Mouse (Mus musculus) intestine, postnatal 0 days (tissue): ENCODE results near the gene Med15. TPM values are rescaled to one million over a fixed set of nuclear protein-coding genes. Genes with fewer than 3 reads are reported as not detected.
A peak's percentile ranks its signal among the peaks of the same experiment; 100 is the strongest.

ENCODE experiments used
- ATAC-seq: fragments of 200-750 bp; cut with Nextera tagmentation; 2 replicates; pipeline ENCODE4 v1.8.0; 2017; ENCODE audit warnings: mild to moderate bottlenecking, moderate TSS enrichment, moderate library complexity
- H3K27ac ChIP-seq: fragments of 300-500 bp; sonication (generic); 2 replicates; pipeline ENCODE4 v1.5.1; 2014; ENCODE audit warnings: mild to moderate bottlenecking, low read depth, low read length, moderate library complexity
- H3K27me3 ChIP-seq: fragments of 300-500 bp; sonication (generic); replicated peaks from 2 replicates; pipeline ENCODE4 v1.6.1; 2014; ENCODE audit warnings: low read length, mixed read lengths; ENCODE audit not compliant: control insufficient read depth, insufficient read depth
- H3K36me3 ChIP-seq: fragments of 300-500 bp; sonication (generic); 2 replicates; pipeline ENCODE4 v1.6.1; 2014; ENCODE audit warnings: mild to moderate bottlenecking, moderate library complexity; ENCODE audit not compliant: control insufficient read depth, insufficient read depth
- H3K4me1 ChIP-seq: fragments of 300-500 bp; sonication (generic); replicated peaks from 2 replicates; pipeline ENCODE4 v1.6.1; 2014; ENCODE audit warnings: antibody characterized with exemption, low read length, mixed read lengths; ENCODE audit not compliant: control insufficient read depth, insufficient read depth
- H3K4me2 ChIP-seq: fragments of 300-500 bp; sonication (generic); replicated peaks from 2 replicates; pipeline ENCODE4 v1.6.1; 2014; ENCODE audit warnings: low read depth, mild to moderate bottlenecking, moderate library complexity
- H3K4me3 ChIP-seq: fragments of 300-500 bp; sonication (generic); 2 replicates; pipeline ENCODE4 v1.5.1; 2014; ENCODE audit warnings: low read depth, low read length
- H3K9ac ChIP-seq: fragments of 300-500 bp; sonication (generic); 2 replicates; pipeline ENCODE4 v1.6.1; 2014; ENCODE audit warnings: mild to moderate bottlenecking, low read depth, low read length
- H3K9me3 ChIP-seq: fragments of 300-500 bp; sonication (generic); 2 replicates; pipeline ENCODE4 v1.6.1; 2016; ENCODE audit warnings: mixed run types; ENCODE audit not compliant: control insufficient read depth
- CTCF ChIP-seq: sonication (generic); IDR thresholded peaks from 2 replicates; pipeline ENCODE4 v1.5.1; 2016; ENCODE audit warnings: low read depth, mild to moderate bottlenecking, control low read depth, antibody characterized with exemption, moderate library complexity
- WGBS: fragments of 180-500 bp; shearing (Covaris S2); extraction: QIAGEN DNeasy Blood & Tissue Kit; methylation state at CpG from one replicate; pipeline ENCODE4 v1.1.7; 2014; 5-methylcytosine and 5-hydroxymethylcytosine counted together
- polyA plus RNA-seq: library from polyadenylated mRNA; unstranded; fragments of >200 nt; fragmentation: Nextera tagmentation; extraction: Ambion mirVana; gene quantifications from 2 replicates; pipeline ENCODE4 v1.2.1, GENCODE M21; 2015

Med15 gene
- polyA plus RNA-seq, 1 experiment from 2014 or later, result 26.6 TPM

DNA sequence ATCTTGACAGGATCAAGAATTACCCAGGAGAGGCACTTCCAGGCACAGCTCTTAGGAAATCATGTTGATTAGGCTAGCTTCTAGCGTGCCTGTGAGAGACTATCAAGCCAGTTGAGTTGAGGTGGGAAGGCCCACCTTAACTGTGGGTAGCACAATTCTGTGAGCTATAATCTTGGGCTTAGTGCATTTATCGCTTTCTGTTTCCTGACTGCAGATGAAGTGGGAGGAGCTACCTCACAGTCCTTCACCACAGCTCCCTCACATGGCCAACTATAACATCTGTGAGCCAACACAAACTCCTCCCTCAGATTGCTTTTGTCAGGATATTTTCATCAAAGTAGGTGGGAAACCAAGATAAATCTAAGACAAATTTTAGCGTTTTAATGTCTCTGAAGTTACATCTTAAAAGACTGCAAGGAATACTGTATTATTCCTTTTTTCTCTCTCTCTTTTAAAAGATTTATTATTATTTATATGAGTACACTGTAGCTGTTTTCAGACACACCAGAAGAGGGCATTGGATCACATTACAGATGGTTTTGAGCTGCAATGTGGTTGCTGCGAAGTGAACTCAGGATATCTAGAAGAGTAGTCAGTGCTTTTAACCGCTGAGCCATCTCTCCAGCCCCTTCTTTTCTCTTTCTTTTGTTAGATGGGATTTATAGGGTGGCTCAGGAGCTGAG lies 5.4 kb downstream of the Med15 start:
- H3K4me1 ChIP-seq, result no peaks in the 10 kb centered on the region
- H3K36me3 ChIP-seq, result no peaks in the 10 kb centered on the region
- TF ChIP-seq CTCF, result peak; percentile 86
- no peak overlapping the region; the same call in 1 of the 2 replicates for H3K4me2 ChIP-seq
- no peak overlapping the region for H3K27ac ChIP-seq
- H3K9ac ChIP-seq, result no peak overlapping the region
- no peaks in the 10 kb centered on the region for H3K9me3 ChIP-seq
- no peaks in the 10 kb centered on the region for H3K27me3 ChIP-seq
- peak; percentile 42 for ATAC-seq
- no peak overlapping the region for H3K4me3 ChIP-seq
- WGBS, result 11% methylated on average over 5 of the region's 5 CpGs

DNA sequence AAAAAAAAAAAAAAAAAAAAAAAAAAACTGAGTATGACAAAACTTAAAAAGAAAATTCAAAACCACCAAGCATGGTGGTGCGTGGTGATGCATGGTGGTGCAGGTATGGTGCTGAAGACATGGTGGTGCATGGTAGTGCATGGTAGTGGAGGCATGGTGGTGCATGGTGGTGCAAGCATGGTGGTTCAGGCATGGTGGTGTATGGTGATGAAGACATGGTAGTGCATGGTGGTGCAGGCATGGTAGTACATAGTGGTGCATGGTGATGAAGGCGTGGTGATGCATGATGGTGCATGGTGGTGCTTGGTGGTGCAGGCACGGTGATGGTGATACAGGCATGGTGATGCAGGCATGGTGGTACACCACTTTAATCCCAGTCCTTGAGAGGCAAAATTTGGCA lies 8.2 kb downstream of the Med15 start:
- Histone ChIP-seq H3K9ac (no peak overlapping the region), H3K4me1 (peaks cover 6% of the 10 kb centered on the region; the same call in 1 of the 2 replicates), H3K4me2 (no peak overlapping the region), H3K27ac (no peak overlapping the region), H3K27me3 (no peaks in the 10 kb centered on the region), H3K9me3 (no peaks in the 10 kb centered on the region), H3K4me3 (no peak overlapping the region), H3K36me3 (no peaks in the 10 kb centered on the region)
- WGBS, result 91% methylated on average over 3 of the region's 3 CpGs
- no peak for ATAC-seq
- no peak for TF ChIP-seq CTCF

DNA sequence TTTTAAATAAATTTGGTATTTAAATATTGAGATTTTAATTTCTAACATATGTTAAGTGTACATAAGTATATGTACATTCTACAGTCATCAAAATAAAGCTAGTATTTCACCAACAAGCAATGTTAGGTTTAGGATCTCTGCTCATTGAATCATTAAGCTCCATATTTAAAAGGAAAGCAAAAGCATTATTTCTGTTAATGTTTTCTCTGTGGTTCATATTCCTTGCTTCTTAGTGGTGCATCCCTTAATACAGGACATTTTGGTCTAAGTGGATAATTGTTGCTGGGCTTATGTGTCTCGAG lies 9.4 kb downstream of the Med15 start:
- H3K4me2 ChIP-seq, result peak overlapping the region; percentile 81; the same call in 1 of the 2 replicates
- WGBS, result 82% methylated on average over 1 of the region's 1 CpGs
- H3K36me3 ChIP-seq, result no peaks in the 10 kb centered on the region
- peak overlapping the region; percentile 87; the same call in 1 of the 2 replicates for H3K9ac ChIP-seq
- H3K27ac ChIP-seq, result no peak overlapping the region
- peaks cover 6% of the 10 kb centered on the region; the same call in 1 of the 2 replicates for H3K4me1 ChIP-seq
- TF ChIP-seq CTCF, result no peak
- no peak for ATAC-seq
- no peaks in the 10 kb centered on the region for H3K9me3 ChIP-seq
- no peak overlapping the region for H3K4me3 ChIP-seq
- H3K27me3 ChIP-seq, result no peaks in the 10 kb centered on the region

DNA sequence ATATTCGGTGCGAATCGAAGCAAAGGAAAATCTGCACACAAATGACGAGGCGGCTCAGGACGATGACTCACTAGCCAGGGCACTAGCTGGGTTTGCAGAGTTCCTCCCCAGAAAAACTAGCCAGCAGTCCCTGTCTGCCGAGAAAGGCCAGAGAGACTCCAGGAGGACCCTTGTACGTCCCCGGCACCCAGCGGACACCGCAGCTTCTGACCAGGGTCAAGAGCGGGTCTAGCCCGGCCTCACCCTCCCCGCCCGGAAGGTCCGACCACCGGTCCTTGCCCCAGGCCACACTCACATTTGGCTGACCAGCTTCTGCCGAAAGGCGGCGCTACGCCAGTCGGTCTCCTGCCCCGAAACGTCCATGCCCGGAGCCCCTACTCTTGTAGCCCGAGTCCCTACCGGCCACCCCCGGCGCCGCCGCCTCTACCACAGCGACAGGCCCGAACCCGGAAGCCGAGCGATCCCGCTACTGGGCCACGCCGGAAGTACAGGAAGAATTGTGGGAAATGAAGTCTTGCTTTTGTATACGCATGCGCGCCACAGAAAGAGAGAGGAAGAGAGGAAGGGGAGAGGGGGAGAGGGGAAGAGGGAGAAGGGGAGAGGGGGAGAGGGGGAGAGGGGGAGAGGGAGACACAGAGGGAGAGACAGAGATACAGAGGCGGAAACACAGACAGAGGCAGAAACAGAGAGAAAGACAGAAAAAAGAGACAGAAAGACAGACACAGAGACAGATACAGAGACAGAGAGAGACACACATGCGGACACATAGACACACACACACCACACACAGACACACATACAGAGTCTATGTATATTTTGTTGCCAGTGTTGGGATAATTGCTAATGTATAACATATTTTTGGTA lies 10.0 kb downstream of the Med15 start:
- peak; percentile 63 for TF ChIP-seq CTCF
- H3K27me3 ChIP-seq, result no peaks in the 10 kb centered on the region
- peak overlapping the region; percentile 86 for H3K4me3 ChIP-seq
- WGBS, result 2% methylated on average over 44 of the region's 44 CpGs
- no peaks in the 10 kb centered on the region for H3K9me3 ChIP-seq
- peaks cover 6% of the 10 kb centered on the region; the same call in 1 of the 2 replicates for H3K4me1 ChIP-seq
- peak overlapping the region; percentile 81 for H3K4me2 ChIP-seq
- peak overlapping the region; percentile 87 for H3K9ac ChIP-seq
- H3K27ac ChIP-seq, result peak overlapping the region; percentile 97
- no peaks in the 10 kb centered on the region for H3K36me3 ChIP-seq
- peak; percentile 86 for ATAC-seq

DNA sequence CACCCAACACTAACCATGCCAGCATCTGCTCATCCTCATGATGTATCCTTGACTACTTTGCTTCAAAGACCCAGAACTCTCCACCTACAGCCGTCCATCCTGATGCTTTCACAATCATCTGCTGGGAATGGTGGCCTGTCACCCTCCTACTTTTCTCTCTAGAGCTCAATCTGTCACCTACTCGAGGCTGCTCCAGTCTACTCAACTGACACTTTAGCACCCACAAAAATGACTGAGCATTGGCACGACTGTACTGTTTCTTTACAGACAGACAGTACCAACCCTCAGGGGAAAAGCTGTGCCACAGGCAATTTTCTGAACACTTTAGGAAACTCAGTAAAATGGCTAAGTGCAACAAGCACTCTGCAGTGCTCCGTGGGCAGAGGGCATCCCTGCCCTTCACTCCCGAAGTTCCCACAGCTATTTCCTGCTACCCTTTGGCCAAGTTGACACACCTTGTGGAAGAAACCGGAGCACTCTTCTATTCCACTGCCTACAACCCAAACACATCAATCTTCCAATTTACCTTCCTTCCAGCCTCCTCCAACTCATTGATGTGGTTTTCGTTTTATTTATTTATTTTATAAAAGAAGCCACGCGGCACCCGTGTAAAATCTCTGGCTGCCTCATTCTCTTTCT lies 10.8 kb downstream of the Med15 start:
- peak overlapping the region; percentile 87 for H3K9ac ChIP-seq
- TF ChIP-seq CTCF, result no peak
- H3K4me2 ChIP-seq, result peak overlapping the region; percentile 81
- H3K36me3 ChIP-seq, result no peaks in the 10 kb centered on the region
- no peaks in the 10 kb centered on the region for H3K9me3 ChIP-seq
- H3K4me1 ChIP-seq, result peaks cover 6% of the 10 kb centered on the region; the same call in 1 of the 2 replicates
- H3K4me3 ChIP-seq, result peak overlapping the region; percentile 86
- WGBS, result 2% methylated on average over 10 of the region's 10 CpGs
- H3K27ac ChIP-seq, result peak overlapping the region; percentile 97
- ATAC-seq, result peak; percentile 68
- H3K27me3 ChIP-seq, result no peaks in the 10 kb centered on the region

DNA sequence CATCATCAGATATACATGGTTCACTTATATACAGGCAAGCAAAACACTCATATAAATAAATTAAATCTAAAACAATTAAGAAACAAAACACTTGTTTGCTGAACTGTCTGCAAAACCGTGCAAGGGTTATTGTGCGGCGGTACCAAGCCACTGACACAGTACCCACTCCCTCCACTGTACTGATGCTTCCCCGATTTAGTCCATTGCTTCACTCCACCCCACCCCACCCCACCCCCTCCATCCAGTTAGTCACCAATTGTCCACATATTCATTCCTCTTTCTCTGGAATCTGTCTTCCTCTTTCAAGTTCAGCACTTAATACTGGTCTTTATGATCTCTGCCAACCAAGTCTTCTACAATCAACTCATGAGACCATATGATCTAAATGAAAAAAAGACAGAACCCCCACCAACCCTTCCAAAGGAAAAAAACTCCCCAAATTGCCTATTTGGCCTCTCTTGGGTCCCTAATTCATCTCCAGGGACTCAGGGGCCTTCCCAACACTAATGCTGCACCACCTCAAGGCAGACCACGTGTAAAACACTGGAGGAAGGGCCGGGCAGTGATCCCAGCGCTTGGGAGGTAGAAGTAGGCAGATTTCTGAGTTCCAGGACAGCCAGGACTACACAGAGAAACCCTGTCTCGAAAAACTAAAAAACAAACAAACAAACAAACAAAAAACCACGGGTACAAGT lies 11.4 kb downstream of the Med15 start:
- no peak for ATAC-seq
- no peaks in the 10 kb centered on the region for H3K9me3 ChIP-seq
- 49% methylated on average over 9 of the region's 9 CpGs for WGBS
- H3K9ac ChIP-seq, result 0 out of 2 replicates have a peak overlapping the region, but pooled peaks have one; percentile 87
- peak overlapping the region; percentile 86 for H3K4me3 ChIP-seq
- H3K4me2 ChIP-seq, result peak overlapping the region; percentile 81
- H3K27ac ChIP-seq, result no peak overlapping the region
- no peaks in the 10 kb centered on the region for H3K27me3 ChIP-seq
- H3K4me1 ChIP-seq, result peaks cover 6% of the 10 kb centered on the region; the same call in 1 of the 2 replicates
- no peaks in the 10 kb centered on the region for H3K36me3 ChIP-seq
- no peak for TF ChIP-seq CTCF
